Mouse (Mus musculus) layer of hippocampus, postnatal 14 days (tissue): ENCODE measurements around the gene Actr3b. TPM values are rescaled to one million over a fixed set of nuclear protein-coding genes. Genes with fewer than 3 reads are reported as not detected.
"Not testable (repeated sequence)": the region's sequence is repeated elsewhere in the genome, so short reads cannot be mapped to it uniquely, and the experiment has no call there.

Source experiments
- DNase-seq, 2 experiments: peaks; one replicate each; pipeline ENCODE4 v3.0.0; 2021 to 2022; ENCODE audit warnings: low spot score in 2 of 2, mixed read lengths in 1 of 2
- long read RNA-seq, 2 experiments: library from polyadenylated mRNA; stranded (forward); transcript quantifications; one replicate each; pipeline ENCODE4 v2.0.0; 2021
- total RNA-seq, 2 experiments: library from RNA; stranded (reverse); gene quantifications; 2 replicates each; pipeline ENCODE4 v1.2.3; 2021

Actr3b gene
- total RNA-seq, result 100 to 1,000 TPM; 189 to 198 TPM
- long read RNA-seq, experiment 1, transcript Actr3b-202 (11 exons, 2,031 nt), result minor isoform, 62 of 296 reads
- long read RNA-seq, experiment 1, transcript Actr3b-201 (12 exons, 1,712 nt), result major isoform, 181 of 296 reads
- long read RNA-seq, experiment 1, partial matches to known transcripts, result 24 of 296 reads
- long read RNA-seq, experiment 1, other reads (novel, unspliced or antisense), result 29 of 296 reads
- long read RNA-seq, experiment 2, transcript Actr3b-201 (12 exons, 1,712 nt), result major isoform, 210 of 400 reads
- long read RNA-seq, experiment 2, transcript Actr3b-202 (11 exons, 2,031 nt), result minor isoform, 85 of 400 reads
- long read RNA-seq, experiment 2, partial matches to known transcripts, result 68 of 400 reads
- long read RNA-seq, experiment 2, other reads (novel, unspliced or antisense), result 37 of 400 reads

- peak; percentile 82 to 94 for DNase-seq
Measured at GRCm38 (mm10) chr5:25759460-25760409, at the start of gene Actr3b. Gene Actr3b, plus strand, starts transcription at chr5:25759997.

GRCm38 (mm10) chr5:25713001-25713706, 46.6 kb upstream of the Actr3b start:
- not testable (repeated sequence) for DNase-seq

GRCm38 (mm10) chr5:25719390-25719789, 40.4 kb upstream of the Actr3b start:
- DNase-seq, result no peak

- peak in 1 of 2 experiments; percentile 20 for DNase-seq
Measured at GRCm38 (mm10) chr5:25723016-25723415, 36.8 kb upstream of the Actr3b start.

GRCm38 (mm10) chr5:25724134-25724675, 35.6 kb upstream of the Actr3b start:
- no peak for DNase-seq

GRCm38 (mm10) chr5:25734318-25734717, 25.5 kb upstream of the Actr3b start:
- peak in 1 of 2 experiments; percentile 36 for DNase-seq

GRCm38 (mm10) chr5:25735861-25736260, 23.9 kb upstream of the Actr3b start:
- peak in 1 of 2 experiments; percentile 63 for DNase-seq

GRCm38 (mm10) chr5:25738448-25738847, 21.3 kb upstream of the Actr3b start:
- no peak for DNase-seq

- DNase-seq, result not testable (repeated sequence)
Measured at GRCm38 (mm10) chr5:25738902-25739301, 20.9 kb upstream of the Actr3b start.

- DNase-seq, result no peak
Measured at GRCm38 (mm10) chr5:25747904-25748303, 11.9 kb upstream of the Actr3b start.

- no peak for DNase-seq
Measured at GRCm38 (mm10) chr5:25748613-25749012, 11.2 kb upstream of the Actr3b start.

- peak in 1 of 2 experiments; percentile 66 for DNase-seq
Measured at GRCm38 (mm10) chr5:25751552-25751951, 8.2 kb upstream of the Actr3b start.

- peak in 1 of 2 experiments; percentile 57 for DNase-seq
Measured at GRCm38 (mm10) chr5:25752862-25753261, 6.9 kb upstream of the Actr3b start.

- no peak for DNase-seq
Measured at GRCm38 (mm10) chr5:25753556-25754235, 6.1 kb upstream of the Actr3b start.

GRCm38 (mm10) chr5:25754236-25754766, 5.5 kb upstream of the Actr3b start:
- peak in 1 of 2 experiments; percentile 63 for DNase-seq

- peak in 1 of 2 experiments; percentile 41 for DNase-seq
Measured at GRCm38 (mm10) chr5:25760410-25760832, 624 bp downstream of the Actr3b start.

- DNase-seq, result no peak
Measured at GRCm38 (mm10) chr5:25760871-25761270, 1.1 kb downstream of the Actr3b start.

- no peak for DNase-seq
Measured at GRCm38 (mm10) chr5:25761850-25762249, 2.1 kb downstream of the Actr3b start.

- DNase-seq, result no peak
Measured at GRCm38 (mm10) chr5:25769006-25769405, 9.2 kb downstream of the Actr3b start.

- no peak for DNase-seq
Measured at GRCm38 (mm10) chr5:25769406-25769805, 9.6 kb downstream of the Actr3b start.
